Mouse (Mus musculus) neural tube, embryonic 10.5 days (tissue): ENCODE results near the gene Aldh3b3.

Experiments used
- DNase-seq: peaks from one replicate; pipeline ENCODE4 v3.0.0-alpha.2; 2017; ENCODE audit warnings: low spot score; ENCODE audit errors: extremely low spot score

Gene Aldh3b3

GRCm38 (mm10) chr19:3958470-3958869 lies at the start of gene Aldh3b3:
TSS of gene Aldh3b3 (plus strand) at chr19:3958645.
- DNase-seq, result no peak

GRCm38 (mm10) chr19:3910206-3910605 lies 48.2 kb upstream of the Aldh3b3 start:
- DNase-seq, result no peak

GRCm38 (mm10) chr19:3912337-3913204 lies 45.9 kb upstream of the Aldh3b3 start, which contains the start of gene Ndufs8:
TSS of gene Ndufs8 (minus strand) at chr19:3912774.
- DNase-seq, result peak; percentile 91

- no peak for DNase-seq
Measured at GRCm38 (mm10) chr19:3913692-3914091, 44.8 kb upstream of the Aldh3b3 start.

- DNase-seq, result no peak
Measured at GRCm38 (mm10) chr19:3914535-3914934, 43.9 kb upstream of the Aldh3b3 start.

GRCm38 (mm10) chr19:3916727-3917126 lies 41.7 kb upstream of the Aldh3b3 start:
- DNase-seq, result no peak

GRCm38 (mm10) chr19:3919928-3920327 lies 38.5 kb upstream of the Aldh3b3 start:
- DNase-seq, result no peak

GRCm38 (mm10) chr19:3922661-3923371 lies 35.6 kb upstream of the Aldh3b3 start:
- DNase-seq, result no peak

GRCm38 (mm10) chr19:3923586-3923985 lies 34.9 kb upstream of the Aldh3b3 start:
- no peak for DNase-seq

GRCm38 (mm10) chr19:3924190-3924589 lies 34.3 kb upstream of the Aldh3b3 start:
- no peak for DNase-seq

GRCm38 (mm10) chr19:3924868-3925267 lies 33.6 kb upstream of the Aldh3b3 start:
- no peak for DNase-seq

- DNase-seq, result no peak
Measured at GRCm38 (mm10) chr19:3925859-3926258, 32.6 kb upstream of the Aldh3b3 start.

- no peak for DNase-seq
Measured at GRCm38 (mm10) chr19:3926279-3926678, 32.2 kb upstream of the Aldh3b3 start.

- no peak for DNase-seq
Measured at GRCm38 (mm10) chr19:3926685-3927084, 31.8 kb upstream of the Aldh3b3 start.

- no peak for DNase-seq
Measured at GRCm38 (mm10) chr19:3927989-3928388, 30.5 kb upstream of the Aldh3b3 start.

GRCm38 (mm10) chr19:3928779-3929178 lies 29.7 kb upstream of the Aldh3b3 start:
- DNase-seq, result no peak

GRCm38 (mm10) chr19:3929211-3929941 lies 29.1 kb upstream of the Aldh3b3 start, which contains the start of gene Aldh3b1:
TSS of gene Aldh3b1 (minus strand) at chr19:3929808.
- DNase-seq, result no peak

GRCm38 (mm10) chr19:3930262-3931057 lies 28.0 kb upstream of the Aldh3b3 start:
- DNase-seq, result no peak

- no peak for DNase-seq
Measured at GRCm38 (mm10) chr19:3931716-3932115, 26.7 kb upstream of the Aldh3b3 start.

GRCm38 (mm10) chr19:3935032-3935895 lies 23.2 kb upstream of the Aldh3b3 start, which contains the start of gene Unc93b1:
TSS of gene Unc93b1 (plus strand) at chr19:3935186.
- DNase-seq, result peak; percentile 55
